Mouse (Mus musculus) midbrain, embryonic 13.5 days (tissue): ENCODE data around the gene Zmym1. TPM values are rescaled to one million over a fixed set of nuclear protein-coding genes. Genes with fewer than 3 reads are reported as not detected.
A peak's percentile ranks its signal among the peaks of the same experiment; 100 is the strongest.

ENCODE experiments used
- ATAC-seq: fragments of 200-750 bp; cut with Nextera tagmentation; 2 replicates; pipeline ENCODE4 v1.8.0; 2017; ENCODE audit warnings: mild to moderate bottlenecking, moderate TSS enrichment, moderate library complexity
- H3K27ac ChIP-seq: fragments of 300-500 bp; sonication (generic); 2 replicates; pipeline ENCODE4 v1.5.1; 2015; ENCODE audit warnings: inconsistent platforms, mild to moderate bottlenecking, moderate library complexity
- H3K27me3 ChIP-seq: fragments of 300-500 bp; sonication (generic); 2 replicates; pipeline ENCODE4 v1.6.1; 2015; ENCODE audit warnings: mild to moderate bottlenecking, inconsistent platforms
- H3K36me3 ChIP-seq: fragments of 300-500 bp; sonication (generic); 2 replicates; pipeline ENCODE4 v1.6.1; 2015; ENCODE audit warnings: mild to moderate bottlenecking, inconsistent platforms
- H3K4me1 ChIP-seq: fragments of 300-500 bp; sonication (generic); replicated peaks from 2 replicates; pipeline ENCODE4 v1.6.1; 2015; ENCODE audit warnings: inconsistent platforms
- H3K4me2 ChIP-seq: fragments of 300-500 bp; sonication (generic); replicated peaks from 2 replicates; pipeline ENCODE4 v1.6.1; 2015; ENCODE audit warnings: moderate library complexity, mild to moderate bottlenecking, inconsistent platforms
- H3K4me3 ChIP-seq: fragments of 300-500 bp; sonication (generic); replicated peaks from 2 replicates; pipeline ENCODE4 v1.5.1; 2015; ENCODE audit warnings: mild to moderate bottlenecking, inconsistent platforms
- H3K9ac ChIP-seq: fragments of 300-500 bp; sonication (generic); replicated peaks from 2 replicates; pipeline ENCODE4 v1.6.1; 2015; ENCODE audit warnings: mild to moderate bottlenecking, inconsistent platforms
- H3K9me3 ChIP-seq: fragments of 300-500 bp; sonication (generic); 2 replicates; pipeline ENCODE4 v1.6.1; 2016; ENCODE audit warnings: mild to moderate bottlenecking, inconsistent platforms
- WGBS: fragments of 180-500 bp; shearing (Covaris S2); methylation state at CpG from one replicate; pipeline ENCODE4 v1.1.7; 2015; 5-methylcytosine and 5-hydroxymethylcytosine counted together
- polyA plus RNA-seq: library from polyadenylated mRNA; unstranded; fragments of >200 nt; fragmentation: Nextera tagmentation; extraction: Ambion mirVana; gene quantifications from 2 replicates; pipeline ENCODE4 v1.2.1, GENCODE M21; 2015

The Zmym1 gene
- polyA plus RNA-seq, 1 experiment from 2014 or later = 22.6 TPM

DNA sequence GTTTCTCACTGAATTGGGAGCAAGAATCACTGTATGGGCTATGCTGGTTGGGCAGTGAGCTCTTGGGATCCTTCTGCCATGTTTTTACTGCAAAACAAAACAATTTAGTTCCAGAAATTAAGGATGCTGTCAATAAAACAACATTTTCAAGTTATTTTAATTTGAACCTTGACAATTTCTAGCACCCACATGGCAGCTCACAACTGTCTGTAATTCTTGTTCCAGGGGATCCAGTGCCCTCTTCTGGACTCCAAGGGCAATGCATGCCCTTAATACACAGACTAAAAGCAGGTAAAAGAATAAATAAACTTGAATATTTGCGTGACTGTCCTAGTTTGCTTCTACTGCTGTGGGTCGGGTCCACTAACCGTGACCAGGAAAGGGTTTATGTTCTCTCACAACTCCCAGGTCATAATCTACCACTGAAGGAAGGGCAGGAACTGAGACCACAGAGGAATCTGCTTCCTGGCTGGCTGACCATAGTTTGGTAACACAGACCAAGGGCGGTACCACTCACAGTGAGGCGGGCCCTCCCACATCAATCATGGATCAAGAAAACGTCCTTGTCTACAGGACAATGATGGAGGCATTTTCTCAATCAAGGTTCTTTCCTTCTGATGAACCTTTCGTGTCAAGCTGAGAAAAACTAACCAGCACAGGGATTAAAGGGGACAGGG lies 6.3 kb downstream of the Zmym1 start:
- 86% methylated on average over 7 of the region's 7 CpGs for WGBS
- Histone ChIP-seq H3K4me2 (no peak overlapping the region), H3K9ac (no peak overlapping the region), H3K36me3 (peaks cover 46% of the 10 kb centered on the region), H3K9me3 (no peaks in the 10 kb centered on the region), H3K27me3 (no peaks in the 10 kb centered on the region), H3K27ac (no peak overlapping the region), H3K4me3 (no peak overlapping the region), H3K4me1 (no peaks in the 10 kb centered on the region; the same call in none of the 2 replicates)
- no peak for ATAC-seq

- Histone ChIP-seq H3K27me3 (no peaks in the 10 kb centered on the region), H3K36me3 (peaks cover 52% of the 10 kb centered on the region), H3K4me1 (no peaks in the 10 kb centered on the region), H3K27ac (no peak overlapping the region), H3K9me3 (no peaks in the 10 kb centered on the region), H3K4me3 (no peak overlapping the region), H3K9ac (no peak overlapping the region), H3K4me2 (no peak overlapping the region)
- ATAC-seq = no peak
- 94% methylated on average over 5 of the region's 5 CpGs for WGBS
Observed at GRCm38 (mm10) chr4:127053071-127053470, 7.9 kb downstream of the Zmym1 start.

DNA sequence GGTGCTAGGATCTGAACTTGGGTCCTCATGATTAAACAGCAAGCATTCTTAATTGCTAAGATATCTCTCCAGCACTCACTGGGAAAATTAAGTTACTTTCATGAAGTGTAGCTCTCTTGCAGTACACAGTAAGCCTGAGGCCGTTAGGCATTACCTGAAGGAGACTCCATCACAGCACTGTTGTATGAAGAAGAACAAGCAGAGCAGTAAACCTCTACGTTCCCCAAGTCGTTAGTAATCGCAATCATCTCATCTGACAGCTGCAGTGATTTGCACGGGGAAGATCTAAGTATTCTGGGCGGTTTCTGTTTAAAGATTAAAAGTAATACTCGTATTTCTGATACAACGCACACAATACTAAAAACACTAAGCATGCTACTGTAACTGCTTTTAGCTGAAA lies 9.8 kb downstream of the Zmym1 start:
- no peak overlapping the region for H3K27ac ChIP-seq
- no peak overlapping the region for H3K9ac ChIP-seq
- no peak overlapping the region for H3K4me3 ChIP-seq
- H3K36me3 ChIP-seq = peaks cover 57% of the 10 kb centered on the region
- no peaks in the 10 kb centered on the region for H3K27me3 ChIP-seq
- no peaks in the 10 kb centered on the region for H3K9me3 ChIP-seq
- 90% methylated on average over 8 of the region's 8 CpGs for WGBS
- no peak overlapping the region for H3K4me2 ChIP-seq
- H3K4me1 ChIP-seq = no peaks in the 10 kb centered on the region
- ATAC-seq = no peak

GRCm38 (mm10) chr4:127043540-127043939 lies 17.4 kb downstream of the Zmym1 start:
- no peak overlapping the region for H3K4me3 ChIP-seq
- H3K36me3 ChIP-seq = peaks cover 81% of the 10 kb centered on the region
- H3K27ac ChIP-seq = no peak overlapping the region
- no peaks in the 10 kb centered on the region for H3K9me3 ChIP-seq
- no peak overlapping the region for H3K4me2 ChIP-seq
- H3K27me3 ChIP-seq = no peaks in the 10 kb centered on the region
- no peaks in the 10 kb centered on the region for H3K4me1 ChIP-seq
- 84% methylated on average over 4 of the region's 4 CpGs for WGBS
- no peak for ATAC-seq
- no peak overlapping the region for H3K9ac ChIP-seq

- Histone ChIP-seq H3K27me3 (no peaks in the 10 kb centered on the region), H3K4me2 (no peak overlapping the region), H3K9ac (no peak overlapping the region), H3K27ac (no peak overlapping the region), H3K9me3 (no peaks in the 10 kb centered on the region), H3K4me1 (no peaks in the 10 kb centered on the region), H3K4me3 (no peak overlapping the region), H3K36me3 (peaks cover 81% of the 10 kb centered on the region)
- peak; percentile 53; the same call in 1 of the 2 replicates for ATAC-seq
- WGBS = 87% methylated on average over 3 of the region's 3 CpGs
Observed at GRCm38 (mm10) chr4:127039871-127040483, 21.0 kb downstream of the Zmym1 start.

DNA sequence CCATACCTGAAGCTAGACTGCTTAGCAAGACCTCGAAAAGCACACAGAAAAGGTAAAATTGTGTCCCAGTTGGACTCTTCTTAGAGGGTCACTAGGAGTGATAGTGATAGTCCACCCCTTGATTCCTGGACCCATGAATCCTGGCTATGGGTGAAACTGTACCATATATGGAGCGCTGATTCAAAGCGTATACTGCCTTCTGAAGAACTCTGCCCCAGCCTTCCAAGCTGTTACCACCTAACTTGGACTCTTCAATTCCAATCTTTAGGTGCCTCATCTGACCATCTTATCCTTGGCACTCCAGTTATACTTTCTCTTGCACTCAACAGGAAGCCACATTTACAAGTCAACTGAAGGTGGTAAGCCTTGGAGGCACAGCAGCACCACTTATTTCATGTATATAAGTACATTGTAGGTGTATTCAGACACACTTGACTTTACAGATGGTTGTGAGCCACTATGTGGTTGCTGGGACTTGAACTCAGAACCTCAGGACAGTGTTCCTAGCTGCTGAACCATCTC lies 22.1 kb downstream of the Zmym1 start:
- Histone ChIP-seq H3K4me2 (no peak overlapping the region), H3K27ac (no peak overlapping the region), H3K4me1 (0 out of 2 replicates have a peak, but pooled peaks cover under 1% of the 10 kb centered on the region), H3K4me3 (no peak overlapping the region), H3K36me3 (peaks cover 78% of the 10 kb centered on the region), H3K27me3 (no peaks in the 10 kb centered on the region), H3K9me3 (no peaks in the 10 kb centered on the region), H3K9ac (no peak overlapping the region)
- ATAC-seq = no peak
- WGBS = 93% methylated on average over 3 of the region's 3 CpGs

GRCm38 (mm10) chr4:127037908-127038827 lies 22.8 kb downstream of the Zmym1 start:
- 87% methylated on average over 8 of the region's 8 CpGs for WGBS
- Histone ChIP-seq H3K4me1 (0 out of 2 replicates have a peak, but pooled peaks cover 7% of the 10 kb centered on the region), H3K4me3 (no peak overlapping the region), H3K36me3 (peaks cover 82% of the 10 kb centered on the region), H3K27me3 (no peaks in the 10 kb centered on the region), H3K4me2 (no peak overlapping the region), H3K9me3 (no peaks in the 10 kb centered on the region), H3K9ac (no peak overlapping the region), H3K27ac (no peak overlapping the region)
- no peak; the same call in 1 of the 2 replicates for ATAC-seq

DNA sequence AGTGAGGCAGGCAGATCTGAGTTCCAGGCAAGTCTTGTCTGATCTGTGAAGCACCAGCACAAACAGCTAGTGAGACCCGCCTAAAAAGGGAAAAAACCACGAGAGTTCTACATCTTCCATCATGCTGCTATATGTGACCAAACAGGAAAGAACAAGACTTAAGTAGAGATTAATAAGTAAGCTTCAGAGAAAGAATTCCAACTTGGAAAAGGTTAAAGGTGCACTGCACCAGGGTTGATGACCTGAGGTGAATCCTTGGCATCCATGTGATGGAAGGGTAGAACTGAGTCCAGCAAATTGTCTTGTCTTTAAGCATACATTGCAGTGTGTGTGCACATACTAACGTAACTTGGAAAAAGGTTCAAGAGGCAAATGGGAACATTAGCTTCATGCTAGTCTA lies 23.8 kb downstream of the Zmym1 start:
- H3K4me2 ChIP-seq = no peak overlapping the region
- no peaks in the 10 kb centered on the region for H3K27me3 ChIP-seq
- H3K36me3 ChIP-seq = peaks cover 84% of the 10 kb centered on the region
- H3K9me3 ChIP-seq = no peaks in the 10 kb centered on the region
- WGBS = 94% methylated on average over 3 of the region's 3 CpGs
- no peak overlapping the region for H3K4me3 ChIP-seq
- no peak overlapping the region for H3K27ac ChIP-seq
- ATAC-seq = no peak
- H3K4me1 ChIP-seq = 0 out of 2 replicates have a peak, but pooled peaks cover 10% of the 10 kb centered on the region
- no peak overlapping the region for H3K9ac ChIP-seq

- no peak overlapping the region for H3K27ac ChIP-seq
- H3K9me3 ChIP-seq = no peaks in the 10 kb centered on the region
- H3K9ac ChIP-seq = no peak overlapping the region
- H3K4me3 ChIP-seq = 0 out of 2 replicates have a peak overlapping the region, but pooled peaks have one; percentile 0
- H3K27me3 ChIP-seq = no peaks in the 10 kb centered on the region
- peaks cover 74% of the 10 kb centered on the region for H3K36me3 ChIP-seq
- 74% methylated on average over 4 of the region's 4 CpGs for WGBS
- H3K4me1 ChIP-seq = peaks cover 45% of the 10 kb centered on the region
- ATAC-seq = no peak
- no peak overlapping the region for H3K4me2 ChIP-seq
Observed at GRCm38 (mm10) chr4:127027228-127028190, 33.4 kb downstream of the Zmym1 start.

DNA sequence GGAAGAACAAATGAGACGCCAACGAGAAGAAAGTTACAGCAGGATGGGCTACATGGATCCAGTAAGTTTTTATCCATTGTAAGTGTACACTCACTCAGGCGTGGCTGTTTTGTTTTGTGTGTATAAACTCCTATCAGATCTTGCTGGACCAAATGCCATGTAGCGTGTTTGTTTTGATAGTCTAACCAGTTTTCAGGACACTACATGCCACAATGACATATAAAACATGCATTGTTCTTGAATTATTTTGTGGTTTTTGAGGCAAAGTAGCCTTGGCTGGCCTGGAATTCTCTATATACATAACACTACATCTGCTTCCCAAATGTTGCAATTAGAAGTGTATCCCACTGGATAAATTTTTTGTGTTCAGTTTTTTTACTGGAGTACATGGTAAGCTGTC lies 34.1 kb downstream of the Zmym1 start:
- 90% methylated on average over 4 of the region's 4 CpGs for WGBS
- Histone ChIP-seq H3K4me1 (peaks cover 45% of the 10 kb centered on the region), H3K4me2 (no peak overlapping the region), H3K9ac (no peak overlapping the region), H3K9me3 (no peaks in the 10 kb centered on the region), H3K27me3 (no peaks in the 10 kb centered on the region), H3K36me3 (peaks cover 68% of the 10 kb centered on the region), H3K4me3 (0 out of 2 replicates have a peak overlapping the region, but pooled peaks have one; percentile 0), H3K27ac (no peak overlapping the region)
- no peak for ATAC-seq

DNA sequence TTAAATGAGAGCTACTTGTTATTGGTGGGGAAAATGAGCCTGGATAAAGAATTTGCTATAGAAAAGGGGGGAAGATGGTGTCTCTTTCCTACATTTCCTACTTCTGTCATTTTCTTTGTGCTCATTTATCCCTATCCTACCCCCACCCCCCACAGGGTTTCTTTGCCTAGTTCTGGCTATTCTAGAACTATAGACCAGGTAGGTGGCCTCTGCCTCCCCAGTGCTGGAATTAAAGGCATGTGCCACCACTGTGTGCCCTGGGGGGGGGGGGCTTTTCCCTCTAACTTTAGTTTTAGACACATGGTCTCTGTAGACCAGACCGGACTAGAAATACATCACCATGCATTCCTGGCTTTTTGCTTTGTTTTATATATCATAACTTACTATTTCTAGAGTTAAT lies 36.7 kb downstream of the Zmym1 start:
- ATAC-seq = no peak
- Histone ChIP-seq H3K9me3 (no peaks in the 10 kb centered on the region), H3K27ac (no peak overlapping the region), H3K27me3 (no peaks in the 10 kb centered on the region), H3K9ac (peak overlapping the region; percentile 100), H3K36me3 (peaks cover 48% of the 10 kb centered on the region), H3K4me1 (peaks cover 50% of the 10 kb centered on the region), H3K4me2 (peak overlapping the region; percentile 80), H3K4me3 (peak overlapping the region; percentile 99)
- WGBS = 63% methylated on average over 1 of the region's 1 CpGs
